Mouse (Mus musculus): ENCODE data around the gene Hist1h2bh.
A peak's percentile ranks its signal among the peaks of the same experiment; 100 is the strongest.

Hist1h2bh gene

GRCm38 (mm10) chr13:23506351-23506750 lies 36.8 kb downstream of the Hist1h2bh start:
- DNase-seq (ENCODE audit: extremely low spot score, low spot score) = peak; percentile 77

- peak; percentile 51 for DNase-seq (ENCODE audit: extremely low spot score, low spot score)
These were observed 37.4 kb downstream of the Hist1h2bh start for GRCm38 (mm10) chr13:23505662-23506345.

GRCm38 (mm10) chr13:23503797-23504196 lies 39.4 kb downstream of the Hist1h2bh start:
- DNase-seq (ENCODE audit: extremely low spot score, low spot score) = peak; percentile 69

GRCm38 (mm10) chr13:23502916-23503315 lies 40.3 kb downstream of the Hist1h2bh start:
- DNase-seq (ENCODE audit: extremely low spot score, low spot score) = no peak

GRCm38 (mm10) chr13:23502031-23502567 lies 41.1 kb downstream of the Hist1h2bh start:
- DNase-seq (ENCODE audit: extremely low spot score, low spot score) = no peak

- no peak for DNase-seq (ENCODE audit: extremely low spot score, low spot score)
These were observed 41.7 kb downstream of the Hist1h2bh start for GRCm38 (mm10) chr13:23501511-23501910.

GRCm38 (mm10) chr13:23500424-23501200 lies 42.6 kb downstream of the Hist1h2bh start:
- DNase-seq (ENCODE audit: extremely low spot score, low spot score) = peak; percentile 84

- DNase-seq (ENCODE audit: extremely low spot score, low spot score) = peak; percentile 20
These were observed 43.2 kb downstream of the Hist1h2bh start for GRCm38 (mm10) chr13:23499943-23500342.

GRCm38 (mm10) chr13:23498653-23499052 lies 44.5 kb downstream of the Hist1h2bh start:
- peak; percentile 40 for DNase-seq (ENCODE audit: extremely low spot score, low spot score)

GRCm38 (mm10) chr13:23497656-23498321 lies 45.4 kb downstream of the Hist1h2bh start:
- DNase-seq (ENCODE audit: extremely low spot score, low spot score) = peak; percentile 70

- no peak for DNase-seq (ENCODE audit: extremely low spot score, low spot score)
These were observed 47.7 kb downstream of the Hist1h2bh start for GRCm38 (mm10) chr13:23495526-23495925.

GRCm38 (mm10) chr13:23491990-23492389 lies 51.2 kb downstream of the Hist1h2bh start:
- DNase-seq (ENCODE audit: extremely low spot score, low spot score) = no peak
